Mouse (Mus musculus) limb, embryonic 11.5 days (tissue): ENCODE data around the gene Smurf2. TPM values are rescaled to one million over a fixed set of nuclear protein-coding genes. Genes with fewer than 3 reads are reported as not detected.

Experiments
- ATAC-seq: fragments of 200-750 bp; cut with Nextera tagmentation; 2 replicates; pipeline ENCODE4 v1.8.0; 2017; ENCODE audit warnings: low read depth; ENCODE audit not compliant: insufficient number of reproducible peaks, low FRiP score, low TSS enrichment
- DNase-seq: peaks from one replicate; pipeline ENCODE4 v3.0.0-alpha.2; 2015; ENCODE audit warnings: low spot score
- H3K27ac ChIP-seq: fragments of 300-500 bp; sonication (generic); replicated peaks from 2 replicates; pipeline ENCODE4 v1.5.1; 2014; ENCODE audit warnings: low read depth, mild to moderate bottlenecking, low read length
- H3K27me3 ChIP-seq: fragments of 300-500 bp; sonication (generic); 2 replicates; pipeline ENCODE4 v1.6.1; 2014; ENCODE audit warnings: mild to moderate bottlenecking, low read length, mixed read lengths; ENCODE audit not compliant: control insufficient read depth, insufficient read depth
- H3K36me3 ChIP-seq: fragments of 300-500 bp; sonication (generic); 2 replicates; pipeline ENCODE4 v1.6.1; 2014; ENCODE audit warnings: mild to moderate bottlenecking, low read length, moderate library complexity, mixed read lengths; ENCODE audit not compliant: control insufficient read depth, insufficient read depth
- H3K4me1 ChIP-seq: fragments of 300-500 bp; sonication (generic); 2 replicates; pipeline ENCODE4 v1.6.1; 2014; ENCODE audit warnings: low read length, mixed read lengths; ENCODE audit not compliant: control insufficient read depth, insufficient read depth
- H3K4me2 ChIP-seq: fragments of 300-500 bp; sonication (generic); 2 replicates; pipeline ENCODE4 v1.6.1; 2014; ENCODE audit warnings: low read depth, mild to moderate bottlenecking, moderate library complexity; ENCODE audit not compliant: severe bottlenecking
- H3K4me3 ChIP-seq: fragments of 300-500 bp; sonication (generic); 2 replicates; pipeline ENCODE4 v1.5.1; 2014; ENCODE audit warnings: low read depth, low read length
- H3K9ac ChIP-seq: fragments of 300-500 bp; sonication (generic); 2 replicates; pipeline ENCODE4 v1.6.1; 2014; ENCODE audit warnings: mild to moderate bottlenecking, low read length
- H3K9me3 ChIP-seq: fragments of 300-500 bp; sonication (generic); 2 replicates; pipeline ENCODE4 v1.6.1; 2016; ENCODE audit warnings: low read length; ENCODE audit not compliant: control insufficient read depth
- WGBS: fragments of 180-500 bp; shearing (Covaris S2); extraction: QIAGEN DNeasy Blood & Tissue Kit; methylation state at CpG from one replicate; pipeline ENCODE4 v1.1.7; 2014; 5-methylcytosine and 5-hydroxymethylcytosine counted together
- polyA plus RNA-seq: library from polyadenylated mRNA; unstranded; fragments of >200 nt; fragmentation: Nextera tagmentation; extraction: Ambion mirVana; gene quantifications from 2 replicates; pipeline ENCODE4 v1.2.1, GENCODE M21; 2014

Gene Smurf2
- polyA plus RNA-seq, 1 experiment from 2014 or later, result 21.2 TPM

DNA sequence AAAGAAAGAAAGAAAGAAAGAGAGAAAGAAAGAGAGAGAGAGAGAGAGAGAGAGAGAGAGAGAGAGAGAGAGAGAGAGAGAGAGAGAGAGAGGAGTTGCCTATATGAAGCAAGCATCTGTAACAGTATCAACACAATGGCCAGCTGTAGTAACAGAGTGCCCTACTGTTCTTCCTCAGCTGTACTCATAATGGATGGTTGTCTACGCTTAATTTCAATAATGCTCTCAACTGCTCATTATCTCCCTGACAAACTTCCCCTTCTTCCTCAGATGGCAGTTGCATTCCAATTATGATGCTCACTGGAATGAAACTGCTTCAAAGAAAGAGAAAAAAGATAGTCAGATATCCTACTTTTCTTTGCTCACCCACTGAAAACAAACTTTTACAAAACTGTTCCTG, 36.9 kb downstream of the Smurf2 start:
- DNase-seq (no peak), ATAC-seq (no peak)
- Histone ChIP-seq H3K27me3 (no peaks in the 10 kb centered on the region), H3K4me3 (no peak overlapping the region), H3K27ac (no peak overlapping the region), H3K9me3 (no peaks in the 10 kb centered on the region), H3K9ac (no peak overlapping the region), H3K36me3 (no peaks in the 10 kb centered on the region), H3K4me1 (no peaks in the 10 kb centered on the region), H3K4me2 (no peak overlapping the region)
- 88% methylated on average over 1 of the region's 1 CpGs for WGBS

DNA sequence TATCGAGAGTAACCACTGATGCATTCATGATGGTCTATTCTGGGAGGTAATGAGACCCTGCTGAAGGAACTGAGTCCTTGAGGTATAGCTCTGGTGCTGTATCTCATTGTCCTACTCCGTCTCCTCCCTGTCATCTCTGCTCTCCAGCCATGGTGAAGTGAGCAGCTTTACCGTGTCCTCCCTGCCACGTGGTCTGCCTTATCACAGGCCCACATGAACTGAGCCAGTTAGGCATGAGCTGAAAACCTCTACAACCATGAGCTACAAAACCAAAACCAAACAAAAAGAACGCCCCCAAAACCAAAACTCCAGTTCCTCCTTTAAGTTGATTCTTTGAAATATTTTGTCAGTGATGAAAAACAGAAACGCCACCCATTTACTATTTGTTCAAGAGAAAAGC, 47.9 kb downstream of the Smurf2 start:
- Histone ChIP-seq H3K9ac (no peak overlapping the region), H3K4me3 (no peak overlapping the region), H3K27me3 (no peaks in the 10 kb centered on the region), H3K4me1 (no peaks in the 10 kb centered on the region), H3K36me3 (peaks cover 2% of the 10 kb centered on the region; the same call in 1 of the 2 replicates), H3K9me3 (no peaks in the 10 kb centered on the region), H3K27ac (no peak overlapping the region), H3K4me2 (no peak overlapping the region)
- ATAC-seq (no peak), DNase-seq (no peak)
- WGBS, result 91% methylated on average over 6 of the region's 6 CpGs

DNA sequence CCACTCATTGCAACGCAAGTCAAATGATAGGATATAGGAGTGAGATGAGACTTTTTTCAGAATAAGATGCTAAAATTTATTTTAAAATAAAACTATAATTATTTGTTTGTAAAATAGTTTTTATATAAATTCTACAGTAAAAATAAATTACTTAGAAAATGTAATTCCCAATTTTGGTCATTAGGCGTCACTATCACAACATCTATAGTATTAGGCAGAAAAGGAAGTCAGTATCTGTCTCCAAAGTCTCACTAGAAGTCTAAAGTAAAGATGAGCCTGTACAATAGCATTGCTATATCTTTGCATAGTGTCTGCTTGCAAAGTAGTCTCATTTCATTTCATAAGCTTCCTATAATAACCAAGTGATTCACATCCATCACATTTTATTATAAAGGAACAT, 69.1 kb downstream of the Smurf2 start:
- no peaks in the 10 kb centered on the region for H3K4me1 ChIP-seq
- no peak for ATAC-seq
- H3K9ac ChIP-seq, result no peak overlapping the region
- no peak overlapping the region for H3K4me3 ChIP-seq
- DNase-seq, result no peak
- peaks cover 5% of the 10 kb centered on the region; the same call in 1 of the 2 replicates for H3K36me3 ChIP-seq
- H3K4me2 ChIP-seq, result no peak overlapping the region
- H3K27me3 ChIP-seq, result no peaks in the 10 kb centered on the region
- no peaks in the 10 kb centered on the region for H3K9me3 ChIP-seq
- no peak overlapping the region for H3K27ac ChIP-seq
- WGBS, result 62% methylated on average over 2 of the region's 2 CpGs

DNA sequence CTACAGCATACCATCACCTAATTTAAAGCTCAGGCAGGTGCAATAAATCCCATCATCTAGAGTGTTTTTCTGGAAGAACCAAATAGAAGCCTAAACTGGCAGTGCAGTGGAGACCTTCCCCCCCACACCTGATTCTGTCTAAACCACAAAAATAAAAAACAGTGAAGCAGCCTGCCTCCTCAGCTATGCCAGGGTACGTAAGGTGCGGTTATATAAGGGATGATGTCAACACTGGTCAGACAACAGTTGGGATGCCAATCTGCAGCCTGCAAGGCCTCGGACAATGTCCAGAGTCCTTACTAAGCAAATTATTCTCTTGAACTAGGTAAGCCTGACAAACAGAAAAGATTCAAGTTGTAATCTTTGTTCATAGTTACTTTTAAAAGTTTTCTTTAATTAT, 78.5 kb downstream of the Smurf2 start:
- ATAC-seq (no peak), DNase-seq (no peak)
- H3K9me3 ChIP-seq, result no peaks in the 10 kb centered on the region
- no peaks in the 10 kb centered on the region for H3K4me1 ChIP-seq
- H3K27ac ChIP-seq, result no peak overlapping the region
- H3K4me3 ChIP-seq, result no peak overlapping the region
- 93% methylated on average over 3 of the region's 3 CpGs for WGBS
- H3K36me3 ChIP-seq, result peaks cover 2% of the 10 kb centered on the region; the same call in 1 of the 2 replicates
- H3K9ac ChIP-seq, result no peak overlapping the region
- H3K27me3 ChIP-seq, result no peaks in the 10 kb centered on the region
- H3K4me2 ChIP-seq, result no peak overlapping the region

- Histone ChIP-seq H3K9ac (no peak overlapping the region), H3K4me1 (no peaks in the 10 kb centered on the region), H3K9me3 (no peaks in the 10 kb centered on the region), H3K27ac (no peak overlapping the region), H3K4me3 (no peak overlapping the region), H3K36me3 (peaks cover 16% of the 10 kb centered on the region), H3K27me3 (no peaks in the 10 kb centered on the region), H3K4me2 (no peak overlapping the region)
- 91% methylated on average over 7 of the region's 7 CpGs for WGBS
- ATAC-seq, result no peak
- no peak for DNase-seq
These were observed 92.4 kb downstream of the Smurf2 start for GRCm38 (mm10) chr11:106828079-106828478.

- no peak overlapping the region for H3K4me2 ChIP-seq
- no peak for DNase-seq
- no peaks in the 10 kb centered on the region for H3K27me3 ChIP-seq
- H3K4me3 ChIP-seq, result no peak overlapping the region
- no peak for ATAC-seq
- H3K27ac ChIP-seq, result no peak overlapping the region
- no peaks in the 10 kb centered on the region for H3K4me1 ChIP-seq
- WGBS, result 88% methylated on average over 10 of the region's 10 CpGs
- H3K9me3 ChIP-seq, result no peaks in the 10 kb centered on the region
- H3K36me3 ChIP-seq, result peaks cover 18% of the 10 kb centered on the region
- H3K9ac ChIP-seq, result no peak overlapping the region
These were observed 96.1 kb downstream of the Smurf2 start for GRCm38 (mm10) chr11:106824403-106824802.

- DNase-seq (no peak), ATAC-seq (no peak)
- H3K4me2 ChIP-seq, result no peak overlapping the region
- H3K4me3 ChIP-seq, result no peak overlapping the region
- H3K27me3 ChIP-seq, result no peaks in the 10 kb centered on the region
- H3K36me3 ChIP-seq, result peaks cover 21% of the 10 kb centered on the region
- no peaks in the 10 kb centered on the region for H3K9me3 ChIP-seq
- H3K9ac ChIP-seq, result no peak overlapping the region
- WGBS, result 92% methylated on average over 8 of the region's 8 CpGs
- H3K27ac ChIP-seq, result no peak overlapping the region
- no peaks in the 10 kb centered on the region for H3K4me1 ChIP-seq
These were observed 96.8 kb downstream of the Smurf2 start for GRCm38 (mm10) chr11:106823741-106824140.

DNA sequence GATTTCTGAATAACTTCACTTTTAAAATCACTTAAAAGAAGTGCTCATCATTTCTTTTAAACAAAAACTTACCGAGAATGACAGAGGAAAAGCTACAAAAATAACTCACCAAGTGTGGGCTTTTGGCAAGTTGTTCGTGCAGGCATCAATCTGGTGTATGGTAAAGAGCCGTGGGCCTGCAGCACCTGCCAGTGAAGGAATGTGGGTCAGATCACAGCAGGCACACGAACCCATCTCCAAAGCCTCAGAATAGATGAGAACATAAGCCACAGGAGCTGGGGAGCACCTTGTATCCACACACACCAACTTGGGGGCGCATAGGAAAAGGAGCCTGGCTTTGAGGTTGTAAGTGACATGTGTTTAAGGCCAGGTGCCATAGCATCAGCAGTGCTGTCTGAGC, 97.6 kb downstream of the Smurf2 start:
- ATAC-seq, result no peak
- Histone ChIP-seq H3K27me3 (no peaks in the 10 kb centered on the region), H3K36me3 (peaks cover 19% of the 10 kb centered on the region), H3K4me1 (no peaks in the 10 kb centered on the region), H3K4me2 (no peak overlapping the region), H3K9me3 (no peaks in the 10 kb centered on the region), H3K4me3 (no peak overlapping the region), H3K9ac (no peak overlapping the region), H3K27ac (no peak overlapping the region)
- 90% methylated on average over 5 of the region's 5 CpGs for WGBS
- no peak for DNase-seq

GRCm38 (mm10) chr11:106822491-106822890, 98.0 kb downstream of the Smurf2 start:
- 92% methylated on average over 8 of the region's 8 CpGs for WGBS
- H3K36me3 ChIP-seq, result peaks cover 16% of the 10 kb centered on the region
- H3K27me3 ChIP-seq, result no peaks in the 10 kb centered on the region
- H3K4me1 ChIP-seq, result no peaks in the 10 kb centered on the region
- no peak overlapping the region for H3K4me2 ChIP-seq
- H3K9me3 ChIP-seq, result no peaks in the 10 kb centered on the region
- no peak for DNase-seq
- H3K27ac ChIP-seq, result no peak overlapping the region
- H3K9ac ChIP-seq, result no peak overlapping the region
- no peak overlapping the region for H3K4me3 ChIP-seq
- ATAC-seq, result no peak
